In genomic region chr12:112950040-112950760, GRCm38 (mm10) we compare ENCODE assay signal across 8 mouse cellular contexts. TPM values are rescaled to one million over a fixed set of nuclear protein-coding genes. Genes with fewer than 3 reads are reported as not detected.
DNase-seq lines count a peak whose midpoint lies in the region; ATAC-seq lines count a peak whose summit lies in the region.

No protein-coding gene starts in this region.

- DNase-seq in kidney, postnatal 10 days: peak; percentile 93
- peak; percentile 59 to 68 for DNase-seq in natural killer cell, adult 2 months (ENCODE audit: low spot score in 2 of 2)

- peak overlapping the region; percentile 84 for H3K9ac ChIP-seq in heart, embryonic 13.5 days
- peak overlapping the region; percentile 59 for H3K9ac ChIP-seq in liver, embryonic 12.5 days
- peak overlapping the region; percentile 48; the same call in 1 of the 2 replicates for H3K9ac ChIP-seq in stomach, embryonic 15.5 days

- ATAC-seq in CD4-positive, CD25-positive, alpha-beta regulatory T cell, adult 4 months: peak; percentile 85
- peak; percentile 85 for ATAC-seq in erythroid progenitor cell, adult 5-6 weeks (replicated peaks; ENCODE audit: low FRiP score, poor library complexity, severe bottlenecking)
- ATAC-seq in heart, embryonic 13.5 days (ENCODE audit: extremely low read depth, insufficient number of reproducible peaks, low FRiP score, low TSS enrichment): peak; percentile 55
- ATAC-seq in liver, embryonic 12.5 days: peak; percentile 78
- peak; percentile 81 for ATAC-seq in stomach, embryonic 15.5 days (ENCODE audit: insufficient read depth, low FRiP score, low read depth)

- H3K4me3 ChIP-seq in brown adipose tissue, adult 24 weeks (ENCODE audit: insufficient read depth, low read depth, low read length): peak overlapping the region; percentile 65
- peak overlapping the region; percentile 65 for H3K4me3 ChIP-seq in heart, embryonic 13.5 days
- H3K4me3 ChIP-seq in liver, embryonic 12.5 days: peak overlapping the region; percentile 60
- H3K4me3 ChIP-seq in stomach, embryonic 15.5 days (replicated peaks): peak overlapping the region; percentile 58

- WGBS in heart, embryonic 13.5 days: under 1% methylated on average over 58 of the region's 58 CpGs
- under 1% methylated on average over 58 of the region's 58 CpGs for WGBS in liver, embryonic 12.5 days (ENCODE audit: insufficient replicate concordance)
- under 1% methylated on average over 58 of the region's 58 CpGs for WGBS in stomach, embryonic 15.5 days

- H3K9me3 ChIP-seq in heart, embryonic 13.5 days: no peaks in the 10 kb centered on the region
- H3K9me3 ChIP-seq in liver, embryonic 12.5 days (replicated peaks): no peaks in the 10 kb centered on the region
- H3K9me3 ChIP-seq in stomach, embryonic 15.5 days: no peaks in the 10 kb centered on the region

- H3K27me3 ChIP-seq in heart, embryonic 13.5 days (replicated peaks): peaks cover 25% of the 10 kb centered on the region
- peaks cover 67% of the 10 kb centered on the region for H3K27me3 ChIP-seq in liver, embryonic 12.5 days (replicated peaks)
- H3K27me3 ChIP-seq in stomach, embryonic 15.5 days (replicated peaks): no peaks in the 10 kb centered on the region

- H3K27ac ChIP-seq in brown adipose tissue, adult 24 weeks (replicated peaks; ENCODE audit: low read depth, low read length): peak overlapping the region; percentile 75
- peak overlapping the region; percentile 76 for H3K27ac ChIP-seq in heart, embryonic 13.5 days (replicated peaks)
- peak overlapping the region; percentile 37; the same call in 1 of the 2 replicates for H3K27ac ChIP-seq in liver, embryonic 12.5 days
- H3K27ac ChIP-seq in stomach, embryonic 15.5 days: peak overlapping the region; percentile 78

- H3K4me2 ChIP-seq in heart, embryonic 13.5 days: peak overlapping the region; percentile 97
- H3K4me2 ChIP-seq in liver, embryonic 12.5 days: peak overlapping the region; percentile 94
- peak overlapping the region; percentile 88 for H3K4me2 ChIP-seq in stomach, embryonic 15.5 days

- peaks cover 24% of the 10 kb centered on the region for H3K4me1 ChIP-seq in brown adipose tissue, adult 24 weeks (ENCODE audit: control insufficient read depth, insufficient read depth, insufficient read length, low read length)
- H3K4me1 ChIP-seq in heart, embryonic 13.5 days: peaks cover 42% of the 10 kb centered on the region
- H3K4me1 ChIP-seq in liver, embryonic 12.5 days: peaks cover 33% of the 10 kb centered on the region
- peaks cover 17% of the 10 kb centered on the region; the same call in 1 of the 2 replicates for H3K4me1 ChIP-seq in stomach, embryonic 15.5 days

- H3K36me3 ChIP-seq in heart, embryonic 13.5 days: no peaks in the 10 kb centered on the region
- no peaks in the 10 kb centered on the region for H3K36me3 ChIP-seq in liver, embryonic 12.5 days
- no peaks in the 10 kb centered on the region for H3K36me3 ChIP-seq in stomach, embryonic 15.5 days

RNA-seq across cellular contexts. Expression of gene Nudt14, which starts 8.3 kb away (rescaled TPM):
- polyA plus RNA-seq in CD4-positive, CD25-positive, alpha-beta regulatory T cell, adult 4 months (2017; shearing (Covaris generic)): 10 to 100 TPM; 38.1 to 42.5 TPM
- 19.4 and 23.6 TPM in 2 replicates for polyA plus RNA-seq in brown adipose tissue, adult 24 weeks (2012; ENCODE audit: insufficient read depth, insufficient read length, missing spikeins)
- total RNA-seq in erythroid progenitor cell, adult 5-6 weeks (2015; ENCODE audit: low replicate concordance): 12.3 TPM in 1 of 2 replicates, not detected in the other
- total RNA-seq in erythroid progenitor cell, adult 5-6 weeks (2017; ENCODE audit: low replicate concordance): 2.5 and 3.3 TPM in 2 replicates
- polyA plus RNA-seq in heart, embryonic 13.5 days (2015; fragmentation: Nextera tagmentation; extraction: Ambion mirVana): 45.3 and 47.2 TPM in 2 replicates
- 21.4 and 21.7 TPM in 2 replicates for polyA plus RNA-seq in liver, embryonic 12.5 days (2016; fragmentation: Nextera tagmentation; extraction: Ambion mirVana)
- polyA plus RNA-seq in stomach, embryonic 15.5 days (2015; fragmentation: Nextera tagmentation; extraction: Ambion mirVana): 88.1 and 95.0 TPM in 2 replicates

RNA-seq across cellular contexts. Expression of gene Jag2, which starts 20.6 kb away (rescaled TPM):
- polyA plus RNA-seq in CD4-positive, CD25-positive, alpha-beta regulatory T cell, adult 4 months (2017; shearing (Covaris generic)): 1 to 10 TPM; 1.1 to 2.0 TPM
- polyA plus RNA-seq in brown adipose tissue, adult 24 weeks (2012; ENCODE audit: insufficient read depth, insufficient read length, missing spikeins): 2.2 and 3.2 TPM in 2 replicates
- not detected in 2 replicates for total RNA-seq in erythroid progenitor cell, adult 5-6 weeks (2015; ENCODE audit: low replicate concordance)
- total RNA-seq in erythroid progenitor cell, adult 5-6 weeks (2017; ENCODE audit: low replicate concordance): 0.26 TPM in 1 of 2 replicates, not detected in the other
- 2.5 and 2.7 TPM in 2 replicates for polyA plus RNA-seq in heart, embryonic 13.5 days (2015; fragmentation: Nextera tagmentation; extraction: Ambion mirVana)
- 0.57 and 0.64 TPM in 2 replicates for polyA plus RNA-seq in liver, embryonic 12.5 days (2016; fragmentation: Nextera tagmentation; extraction: Ambion mirVana)
- polyA plus RNA-seq in stomach, embryonic 15.5 days (2015; fragmentation: Nextera tagmentation; extraction: Ambion mirVana): 6.0 and 7.0 TPM in 2 replicates

RNA-seq across cellular contexts. Expression of gene Btbd6, which starts 26.1 kb away (rescaled TPM):
- polyA plus RNA-seq in CD4-positive, CD25-positive, alpha-beta regulatory T cell, adult 4 months (2017; shearing (Covaris generic)): 1 to 10 TPM; 7.8 to 8.7 TPM
- polyA plus RNA-seq in brown adipose tissue, adult 24 weeks (2012; ENCODE audit: insufficient read depth, insufficient read length, missing spikeins): 10.1 and 10.9 TPM in 2 replicates
- total RNA-seq in erythroid progenitor cell, adult 5-6 weeks (2015; ENCODE audit: low replicate concordance): 0.84 and 3.2 TPM in 2 replicates
- total RNA-seq in erythroid progenitor cell, adult 5-6 weeks (2017; ENCODE audit: low replicate concordance): 0.68 and 1.0 TPM in 2 replicates
- polyA plus RNA-seq in heart, embryonic 13.5 days (2015; fragmentation: Nextera tagmentation; extraction: Ambion mirVana): 21.7 and 22.0 TPM in 2 replicates
- 9.2 and 10.1 TPM in 2 replicates for polyA plus RNA-seq in liver, embryonic 12.5 days (2016; fragmentation: Nextera tagmentation; extraction: Ambion mirVana)
- 21.9 and 22.2 TPM in 2 replicates for polyA plus RNA-seq in stomach, embryonic 15.5 days (2015; fragmentation: Nextera tagmentation; extraction: Ambion mirVana)

RNA-seq across cellular contexts. Expression of gene Brf1, which starts 50.3 kb away (rescaled TPM):
- polyA plus RNA-seq in CD4-positive, CD25-positive, alpha-beta regulatory T cell, adult 4 months (2017; shearing (Covaris generic)): 10 to 100 TPM; 26.9 to 32.7 TPM
- polyA plus RNA-seq in brown adipose tissue, adult 24 weeks (2012; ENCODE audit: insufficient read depth, insufficient read length, missing spikeins): 11.1 and 12.2 TPM in 2 replicates
- total RNA-seq in erythroid progenitor cell, adult 5-6 weeks (2015; ENCODE audit: low replicate concordance): 55.1 and 57.4 TPM in 2 replicates
- total RNA-seq in erythroid progenitor cell, adult 5-6 weeks (2017; ENCODE audit: low replicate concordance): 172 and 200 TPM in 2 replicates
- polyA plus RNA-seq in heart, embryonic 13.5 days (2015; fragmentation: Nextera tagmentation; extraction: Ambion mirVana): 32.5 and 35.5 TPM in 2 replicates
- polyA plus RNA-seq in liver, embryonic 12.5 days (2016; fragmentation: Nextera tagmentation; extraction: Ambion mirVana): 46.2 and 47.1 TPM in 2 replicates
- 55.9 and 59.7 TPM in 2 replicates for polyA plus RNA-seq in stomach, embryonic 15.5 days (2015; fragmentation: Nextera tagmentation; extraction: Ambion mirVana)

Comparison
In these comparisons a context has a peak if more than half of its experiments do, and no peak if none do; other contexts are left out.
1. Peak in every context shown above with its lines: DNase-seq, ATAC-seq, H3K4me3 ChIP-seq and H3K27ac ChIP-seq.